Mouse (Mus musculus): ENCODE measurements around the gene Edrf1. TPM values are rescaled to one million over a fixed set of nuclear protein-coding genes. Genes with fewer than 3 reads are reported as not detected.

The Edrf1 gene
- polyA plus RNA-seq, 1 experiment = 5.5 TPM

GRCm38 (mm10) chr7:133699885-133700284 lies 62.5 kb downstream of the Edrf1 start:
- Histone ChIP-seq H3K27ac (ENCODE audit: insufficient read depth, low read depth, low read length) (no peak overlapping the region), H3K4me3 (ENCODE audit: low read depth, low read length) (no peak overlapping the region), H3K27me3 (ENCODE audit: control insufficient read depth, insufficient read depth, low read length) (no peaks in the 10 kb centered on the region), H3K4me1 (ENCODE audit: control insufficient read depth, insufficient read depth, insufficient read length, low read length) (no peaks in the 10 kb centered on the region), H3K36me3 (ENCODE audit: control insufficient read depth, insufficient read depth, low read length) (peaks cover 7% of the 10 kb centered on the region; the same call in 1 of the 2 replicates)
- 89% methylated on average over 4 of the region's 4 CpGs for WGBS
- no peak for TF ChIP-seq CTCF (IDR thresholded peaks at IDR 0.05; ENCODE audit: extremely low read depth, insufficient read length, insufficient replicate concordance, low read depth, low read length)

DNA sequence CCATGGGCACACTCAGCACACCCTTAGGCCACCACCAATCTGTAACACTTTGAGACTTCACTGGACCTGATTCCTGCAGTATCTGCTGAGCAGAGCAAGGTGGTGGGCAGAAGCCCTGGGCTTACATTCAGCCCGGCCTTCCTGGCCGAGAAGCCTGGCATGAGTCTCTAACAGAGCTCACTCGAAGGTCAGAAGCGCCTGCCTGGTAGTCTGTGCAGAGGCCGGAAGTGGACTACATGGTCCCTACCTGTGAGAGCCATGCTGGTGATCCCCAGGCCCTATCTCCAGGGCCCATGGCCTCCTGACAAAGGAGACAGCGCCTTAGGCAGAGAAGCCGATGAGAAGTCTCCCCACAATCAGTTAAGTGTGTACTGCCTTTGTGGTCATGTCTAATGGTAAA lies 64.0 kb downstream of the Edrf1 start:
- Histone ChIP-seq H3K4me3 (ENCODE audit: low read depth, low read length) (no peak overlapping the region), H3K36me3 (ENCODE audit: control insufficient read depth, insufficient read depth, low read length) (peaks cover 7% of the 10 kb centered on the region; the same call in 1 of the 2 replicates), H3K27ac (ENCODE audit: insufficient read depth, low read depth, low read length) (no peak overlapping the region), H3K4me1 (ENCODE audit: control insufficient read depth, insufficient read depth, insufficient read length, low read length) (no peaks in the 10 kb centered on the region), H3K27me3 (ENCODE audit: control insufficient read depth, insufficient read depth, low read length) (no peaks in the 10 kb centered on the region)
- TF ChIP-seq POLR2A (IDR thresholded peaks at IDR 0.05; ENCODE audit: low read depth, low read length) (no peak), CTCF (IDR thresholded peaks at IDR 0.05; ENCODE audit: extremely low read depth, insufficient read length, insufficient replicate concordance, low read depth, low read length) (no peak)
- whole genome bisulfite sequencing = 97% methylated on average over 7 of the region's 7 CpGs

DNA sequence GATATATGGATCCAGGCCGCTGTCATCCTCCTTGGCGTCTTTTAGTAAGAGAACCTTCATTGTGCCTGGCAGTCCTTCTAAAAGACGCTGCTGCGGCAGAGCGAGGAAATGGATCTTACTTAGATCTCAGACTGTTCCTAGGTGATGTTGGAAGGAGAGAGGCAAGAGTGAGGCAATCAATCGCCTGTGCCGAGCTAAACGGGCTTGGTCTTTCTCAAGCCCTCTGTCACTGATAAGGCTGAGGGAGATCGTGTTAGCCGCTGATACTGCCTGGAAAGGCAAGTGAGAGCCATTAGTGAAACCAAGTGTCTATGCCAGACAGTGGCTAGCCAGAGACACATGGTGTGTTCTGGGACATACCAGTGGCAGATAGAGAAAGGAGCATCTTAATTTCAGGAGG lies 65.0 kb downstream of the Edrf1 start:
- H3K4me1 ChIP-seq (ENCODE audit: control insufficient read depth, insufficient read depth, insufficient read length, low read length) = no peaks in the 10 kb centered on the region
- H3K27me3 ChIP-seq (ENCODE audit: control insufficient read depth, insufficient read depth, low read length) = no peaks in the 10 kb centered on the region
- H3K36me3 ChIP-seq (ENCODE audit: control insufficient read depth, insufficient read depth, low read length) = peaks cover 5% of the 10 kb centered on the region; the same call in 1 of the 2 replicates
- 80% methylated on average over 10 of the region's 10 CpGs for WGBS
- no peak overlapping the region for H3K27ac ChIP-seq (ENCODE audit: insufficient read depth, low read depth, low read length)
- TF ChIP-seq CTCF (IDR thresholded peaks at IDR 0.05; ENCODE audit: extremely low read depth, insufficient read length, insufficient replicate concordance, low read depth, low read length) = no peak
- H3K4me3 ChIP-seq (ENCODE audit: low read depth, low read length) = no peak overlapping the region

DNA sequence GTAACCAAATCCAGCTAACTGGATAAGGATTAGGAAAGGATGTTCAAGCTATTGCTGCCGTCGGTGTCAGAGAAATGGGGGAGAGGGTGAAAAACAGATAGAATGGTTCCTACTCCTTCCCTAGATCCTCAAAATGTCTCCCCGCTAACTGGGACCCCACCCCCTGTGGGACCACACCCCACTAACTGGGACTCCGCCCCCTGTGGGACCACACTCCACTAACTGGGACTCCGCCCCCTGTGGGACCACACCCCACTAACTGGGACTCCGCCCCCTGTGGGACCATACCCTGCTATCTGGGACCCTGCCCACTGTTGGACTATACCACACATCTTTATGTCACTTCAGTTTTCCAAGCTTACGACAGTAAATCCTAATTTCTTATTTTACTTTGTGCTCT lies 66.6 kb downstream of the Edrf1 start:
- no peaks in the 10 kb centered on the region for H3K4me1 ChIP-seq (ENCODE audit: control insufficient read depth, insufficient read depth, insufficient read length, low read length)
- 96% methylated on average over 7 of the region's 7 CpGs for WGBS
- no peak overlapping the region for H3K27ac ChIP-seq (ENCODE audit: insufficient read depth, low read depth, low read length)
- no peak for TF ChIP-seq CTCF (IDR thresholded peaks at IDR 0.05; ENCODE audit: extremely low read depth, insufficient read length, insufficient replicate concordance, low read depth, low read length)
- TF ChIP-seq POLR2A (IDR thresholded peaks at IDR 0.05; ENCODE audit: low read depth, low read length) = no peak
- H3K4me3 ChIP-seq (ENCODE audit: low read depth, low read length) = no peak overlapping the region
- no peaks in the 10 kb centered on the region for H3K27me3 ChIP-seq (ENCODE audit: control insufficient read depth, insufficient read depth, low read length)
- peaks cover 5% of the 10 kb centered on the region; the same call in 1 of the 2 replicates for H3K36me3 ChIP-seq (ENCODE audit: control insufficient read depth, insufficient read depth, low read length)

DNA sequence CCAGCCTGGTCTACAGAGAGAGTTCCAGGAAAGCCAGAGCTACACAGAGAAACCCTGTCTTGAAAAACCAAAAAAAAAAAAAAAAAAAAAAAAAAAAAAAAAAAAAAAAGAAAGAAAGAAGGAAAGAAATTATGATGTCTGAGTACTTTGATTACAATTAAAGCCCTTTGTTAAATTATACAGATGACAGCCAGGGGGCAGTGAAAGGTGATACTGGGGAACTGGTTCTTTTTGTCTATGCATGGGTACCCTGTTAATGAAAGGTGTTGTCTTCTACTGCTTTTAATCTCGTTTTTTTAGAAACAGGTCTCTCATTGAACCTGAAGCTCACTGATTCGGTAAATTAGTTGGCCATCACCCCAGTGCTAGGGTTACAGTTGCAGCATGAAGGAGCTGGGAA lies 70.0 kb downstream of the Edrf1 start:
- WGBS = 74% methylated on average over 2 of the region's 2 CpGs
- Histone ChIP-seq H3K36me3 (ENCODE audit: control insufficient read depth, insufficient read depth, low read length) (no peaks in the 10 kb centered on the region), H3K4me3 (ENCODE audit: low read depth, low read length) (no peak overlapping the region), H3K27ac (ENCODE audit: insufficient read depth, low read depth, low read length) (no peak overlapping the region), H3K27me3 (ENCODE audit: control insufficient read depth, insufficient read depth, low read length) (no peaks in the 10 kb centered on the region), H3K4me1 (ENCODE audit: control insufficient read depth, insufficient read depth, insufficient read length, low read length) (peaks cover 4% of the 10 kb centered on the region; the same call in 1 of the 2 replicates)
- TF ChIP-seq CTCF (IDR thresholded peaks at IDR 0.05; ENCODE audit: extremely low read depth, insufficient read length, insufficient replicate concordance, low read depth, low read length) = no peak

DNA sequence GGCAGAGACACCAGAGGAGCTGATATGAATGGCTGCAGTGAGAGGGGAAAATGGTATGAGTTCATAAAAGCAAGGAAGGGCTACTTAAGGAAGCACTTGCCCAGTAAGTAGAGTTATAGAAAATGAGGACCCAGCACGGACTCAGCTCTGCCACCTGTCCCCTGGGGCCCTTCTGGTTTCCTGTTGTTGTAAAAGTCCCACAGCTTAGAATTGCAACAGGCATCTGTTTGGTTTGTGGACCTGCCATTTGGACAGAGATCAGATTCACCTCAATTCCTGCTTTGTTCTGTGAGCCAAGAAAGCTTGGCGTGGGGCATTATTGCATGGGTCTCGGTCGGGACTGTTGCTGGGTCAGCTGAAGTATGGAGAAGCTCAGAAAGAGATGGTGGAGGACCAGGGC lies 78.0 kb downstream of the Edrf1 start:
- Histone ChIP-seq H3K36me3 (ENCODE audit: control insufficient read depth, insufficient read depth, low read length) (peaks cover 50% of the 10 kb centered on the region), H3K4me3 (ENCODE audit: low read depth, low read length) (no peak overlapping the region), H3K4me1 (ENCODE audit: control insufficient read depth, insufficient read depth, insufficient read length, low read length) (no peaks in the 10 kb centered on the region), H3K27me3 (ENCODE audit: control insufficient read depth, insufficient read depth, low read length) (no peaks in the 10 kb centered on the region), H3K27ac (ENCODE audit: insufficient read depth, low read depth, low read length) (no peak overlapping the region)
- 56% methylated on average over 4 of the region's 4 CpGs for WGBS
- TF ChIP-seq POLR2A (IDR thresholded peaks at IDR 0.05; ENCODE audit: low read depth, low read length) = no peak
- no peak for TF ChIP-seq CTCF (IDR thresholded peaks at IDR 0.05; ENCODE audit: extremely low read depth, insufficient read length, insufficient replicate concordance, low read depth, low read length)

- H3K27me3 ChIP-seq (ENCODE audit: control insufficient read depth, insufficient read depth, low read length) = no peaks in the 10 kb centered on the region
- H3K27ac ChIP-seq (ENCODE audit: insufficient read depth, low read depth, low read length) = no peak overlapping the region
- no peak for TF ChIP-seq POLR2A (IDR thresholded peaks at IDR 0.05; ENCODE audit: low read depth, low read length)
- TF ChIP-seq CTCF (IDR thresholded peaks at IDR 0.05; ENCODE audit: extremely low read depth, insufficient read length, insufficient replicate concordance, low read depth, low read length) = no peak
- H3K4me3 ChIP-seq (ENCODE audit: low read depth, low read length) = no peak overlapping the region
- H3K36me3 ChIP-seq (ENCODE audit: control insufficient read depth, insufficient read depth, low read length) = peaks cover 76% of the 10 kb centered on the region
- no peaks in the 10 kb centered on the region for H3K4me1 ChIP-seq (ENCODE audit: control insufficient read depth, insufficient read depth, insufficient read length, low read length)
- WGBS = 98% methylated on average over 1 of the region's 1 CpGs
Observed at GRCm38 (mm10) chr7:133718580-133718979, 81.2 kb downstream of the Edrf1 start.

GRCm38 (mm10) chr7:133720616-133721015 lies 83.3 kb downstream of the Edrf1 start:
- Histone ChIP-seq H3K36me3 (ENCODE audit: control insufficient read depth, insufficient read depth, low read length) (peaks cover 75% of the 10 kb centered on the region), H3K4me1 (ENCODE audit: control insufficient read depth, insufficient read depth, insufficient read length, low read length) (no peaks in the 10 kb centered on the region), H3K27me3 (ENCODE audit: control insufficient read depth, insufficient read depth, low read length) (no peaks in the 10 kb centered on the region), H3K4me3 (ENCODE audit: low read depth, low read length) (no peak overlapping the region), H3K27ac (ENCODE audit: insufficient read depth, low read depth, low read length) (no peak overlapping the region)
- 88% methylated on average over 11 of the region's 11 CpGs for WGBS
- TF ChIP-seq CTCF (IDR thresholded peaks at IDR 0.05; ENCODE audit: extremely low read depth, insufficient read length, insufficient replicate concordance, low read depth, low read length) (no peak), POLR2A (IDR thresholded peaks at IDR 0.05; ENCODE audit: low read depth, low read length) (no peak)

Other genes starting within 250 kb of the Edrf1 start
- not detected in 2 replicates for gene Tex36, start 35.4 kb upstream of the Edrf1 start, polyA plus RNA-seq (2012; rRNA removed)
- gene Mmp21, start 42.5 kb downstream of the Edrf1 start, polyA plus RNA-seq (2012; rRNA removed) = not detected in 2 replicates
- 5.6 and 7.9 TPM in 2 replicates for gene Bccip, start 71.8 kb downstream of the Edrf1 start, polyA plus RNA-seq (2012; rRNA removed)
- 6.0 and 6.7 TPM in 2 replicates for gene Uros, start 72.5 kb downstream of the Edrf1 start, polyA plus RNA-seq (2012; rRNA removed)
- gene Fank1, start 139.3 kb downstream of the Edrf1 start, polyA plus RNA-seq (2012; rRNA removed) = 0.18 TPM in 1 of 2 replicates, not detected in the other
- gene Dhx32, start 145.2 kb downstream of the Edrf1 start, polyA plus RNA-seq (2012; rRNA removed) = 16.0 and 29.8 TPM in 2 replicates

Data from small intestine, adult 2 months (tissue).